Mouse (Mus musculus) heart, postnatal 14 days (tissue): Measurements from ENCODE around the gene Snupn. TPM values are rescaled to one million over a fixed set of nuclear protein-coding genes. Genes with fewer than 3 reads are reported as not detected.
A peak's percentile ranks its signal among the peaks of the same experiment; 100 is the strongest.
"Not testable (repeated sequence)": the region's sequence is repeated elsewhere in the genome, so short reads cannot be mapped to it uniquely, and the experiment has no call there.

Experiments
- DNase-seq, 2 experiments: peaks; one replicate each; pipeline ENCODE4 v3.0.0; 2021 to 2022
- intact Hi-C: fragments of 180-260 bp; cut with DNase I; formaldehyde crosslinking; loops from one replicate; pipeline ENCODE4 v1.15.1; 2025
- long read RNA-seq, 2 experiments: library from polyadenylated mRNA; stranded (forward); transcript quantifications; one replicate each; pipeline ENCODE4 v2.0.0; 2021
- total RNA-seq, 2 experiments: library from RNA; stranded (reverse); gene quantifications; 2 replicates each; pipeline ENCODE4 v1.2.3; 2021

Snupn gene
- 1 to 10 TPM; 8.9 to 9.9 TPM for total RNA-seq
- long read RNA-seq, experiment 1, transcript Snupn-201 (9 exons, 1,391 nt) = major isoform, 14 of 17 reads
- long read RNA-seq, experiment 1, partial matches to known transcripts = 3 of 17 reads
- long read RNA-seq, experiment 1, other reads (novel, unspliced or antisense) = 0 of 17 reads
- long read RNA-seq, experiment 2, transcript Snupn-201 (9 exons, 1,391 nt) = major isoform, 17 of 17 reads
- long read RNA-seq, experiment 2, partial matches to known transcripts = 0 of 17 reads
- long read RNA-seq, experiment 2, other reads (novel, unspliced or antisense) = 0 of 17 reads

- intact Hi-C loops = loop anchor here (2.0 to 5.0 kb wide), 2 partner anchors 44 to 122 kb away; partner anchors contain the start of genes Ptpn9 and Sin3a
- peak; percentile 95 to 98 for DNase-seq
Measured at GRCm38 (mm10) chr9:56950414-56951400, at the start of gene Snupn. Gene Snupn, plus strand, starts transcription at chr9:56950878.

GRCm38 (mm10) chr9:56901187-56901586 is 49.5 kb upstream of the Snupn start:
- DNase-seq = no peak
- intact Hi-C loops = no loop called here

GRCm38 (mm10) chr9:56903662-56904061 is 47.0 kb upstream of the Snupn start:
- intact Hi-C loops = no loop called here
- DNase-seq = no peak

GRCm38 (mm10) chr9:56907549-56907948 is 43.1 kb upstream of the Snupn start:
- intact Hi-C loops = no loop called here
- DNase-seq = no peak

GRCm38 (mm10) chr9:56909991-56910390 is 40.7 kb upstream of the Snupn start:
- DNase-seq, intact Hi-C loops: not testable (repeated sequence)

- intact Hi-C loops = no loop called here
- no peak for DNase-seq
Measured at GRCm38 (mm10) chr9:56911017-56911416, 39.7 kb upstream of the Snupn start.

GRCm38 (mm10) chr9:56913991-56914390 is 36.7 kb upstream of the Snupn start:
- no peak for DNase-seq
- intact Hi-C loops = no loop called here

GRCm38 (mm10) chr9:56915116-56915515 is 35.6 kb upstream of the Snupn start:
- no peak for DNase-seq
- intact Hi-C loops = no loop called here

- intact Hi-C loops = no loop called here
- DNase-seq = peak in 1 of 2 experiments; percentile 77
Measured at GRCm38 (mm10) chr9:56915695-56916410, 34.8 kb upstream of the Snupn start.

GRCm38 (mm10) chr9:56917131-56917530 is 33.5 kb upstream of the Snupn start:
- DNase-seq = no peak
- intact Hi-C loops = no loop called here

GRCm38 (mm10) chr9:56918466-56918865 is 32.2 kb upstream of the Snupn start:
- intact Hi-C loops = no loop called here
- DNase-seq = no peak

- intact Hi-C loops = no loop called here
- DNase-seq = no peak
Measured at GRCm38 (mm10) chr9:56922746-56923145, 27.9 kb upstream of the Snupn start.

GRCm38 (mm10) chr9:56923841-56924650 is 26.6 kb upstream of the Snupn start:
- DNase-seq = no peak
- intact Hi-C loops = no loop called here

GRCm38 (mm10) chr9:56924651-56925027 is 26.0 kb upstream of the Snupn start:
- intact Hi-C loops = loop anchor here (5.0 kb wide), 1 partner anchor 148 kb away; the partner anchor contains the start of gene Sin3a
- peak; percentile 87 to 93 for DNase-seq

- intact Hi-C loops = loop anchor here (5.0 kb wide), 1 partner anchor 147 kb away; the partner anchor contains the start of gene Sin3a
- DNase-seq = no peak
Measured at GRCm38 (mm10) chr9:56925291-56926024, 25.2 kb upstream of the Snupn start.

- intact Hi-C loops = loop anchor here (5.0 kb wide), 1 partner anchor 146 kb away; the partner anchor contains the start of gene Sin3a
Measured at GRCm38 (mm10) chr9:56926025-56926360, 24.7 kb upstream of the Snupn start.

GRCm38 (mm10) chr9:56926387-56926786 is 24.3 kb upstream of the Snupn start:
- intact Hi-C loops = loop anchor here (5.0 kb wide), 1 partner anchor 146 kb away; the partner anchor contains the start of gene Sin3a

More at GRCm38 (mm10) chr9:56926025-56926360, 24.7 kb upstream of the Snupn start:
- no peak for DNase-seq

GRCm38 (mm10) chr9:56927191-56928012 is 23.3 kb upstream of the Snupn start:
- intact Hi-C loops = loop anchor here (1.0 to 5.0 kb wide), 4 partner anchors 17 to 203 kb away; partner anchors contain the start of genes Man2c1 and Sin3a
- DNase-seq = peak; percentile 59 to 66

More at GRCm38 (mm10) chr9:56926387-56926786, 24.3 kb upstream of the Snupn start:
- no peak for DNase-seq
